Mouse (Mus musculus) ES-Bruce4 (cell line): ENCODE measurements around the gene Pgpep1l.

Experiments
- CTCF ChIP-seq: IDR thresholded peaks from one replicate; pipeline ENCODE4 v1.8.1; 2011; ENCODE audit warnings: low read depth, low read length
- POLR2A ChIP-seq: IDR thresholded peaks from one replicate; pipeline ENCODE4 v1.8.1; 2011; ENCODE audit warnings: low read length; ENCODE audit not compliant: insufficient read depth

GRCm38 (mm10) chr7:68209039-68209438 is 55.0 kb downstream of the Pgpep1l start:
- TF ChIP-seq POLR2A: no peak
- TF ChIP-seq CTCF: no peak
